Comparison of ENCODE assay signal across 9 mouse cellular contexts in the genomic region with DNA sequence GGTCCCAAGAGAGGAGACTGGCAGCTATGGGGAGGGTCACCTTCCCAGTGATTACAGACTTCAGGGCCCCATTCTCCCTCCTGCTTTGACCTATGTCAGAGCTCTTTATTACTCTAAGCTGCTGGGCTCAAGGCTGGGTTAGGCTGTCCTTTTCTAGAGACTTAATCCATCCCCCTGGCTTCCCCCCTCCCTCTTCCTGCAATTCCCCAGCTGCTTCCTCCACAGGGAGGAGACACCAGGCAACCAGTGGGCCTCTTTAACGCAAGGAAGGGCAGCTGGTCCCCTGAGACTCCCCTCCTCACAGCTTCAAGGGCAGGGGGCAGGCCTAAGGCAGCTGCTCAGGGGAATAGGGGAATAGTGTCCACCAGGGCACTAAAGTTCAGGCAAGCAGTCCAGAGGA. TPM values are rescaled to one million over a fixed set of nuclear protein-coding genes. Genes with fewer than 3 reads are reported as not detected.
DNase-seq lines count a peak whose midpoint lies in the region.
"Had no signal": no experiment of that assay in that cellular context is flagged by ENCODE, and none has a peak within 500 bp of the region (broad histone marks: within the 10 kb centered on the region; RNA-seq: fewer than 3 reads in every experiment).

No protein-coding gene starts in this region.

- peak; percentile 36 for DNase-seq in kidney, adult 9 months
- DNase-seq in kidney, adult 18-20 months: no peak
- peak; percentile 64 for DNase-seq in heart, adult 8-10 months (ENCODE audit: low spot score)
- DNase-seq in kidney, postnatal 10 days: peak; percentile 79
- peak; percentile 85 for DNase-seq in retina, adult 2 months (ENCODE audit: low read depth, low spot score)
- no peak for DNase-seq in yolk sac, embryonic 10.5 days (ENCODE audit: low spot score)
- DNase-seq in frontal cortex, postnatal 10 days (ENCODE audit: low spot score in 2 of 2): no peak
- DNase-seq in ovary, adult 18-20 months (ENCODE audit: low spot score): no peak
- DNase-seq: liver, embryonic 13.5 days had no signal

RNA-seq across cellular contexts. Expression of a gene that starts 1.9 kb away (rescaled TPM):
- total RNA-seq in heart, adult 8-10 months (2022): 10 to 100 TPM; 16.5 to 24.0 (median 20.5) TPM

RNA-seq across cellular contexts. Expression of a gene that starts 34.9 kb away (rescaled TPM):
- total RNA-seq in heart, adult 8-10 months (2022): 1 to 10 TPM; 2.2 to 3.2 (median 2.9) TPM

RNA-seq across cellular contexts. Expression of a gene that starts 49.4 kb away (rescaled TPM):
- total RNA-seq in heart, adult 8-10 months (2022): 10 to 100 TPM; 15.1 to 19.7 (median 18.9) TPM

RNA-seq across cellular contexts. Expression of a gene that starts 58.0 kb away (rescaled TPM):
- total RNA-seq in heart, adult 8-10 months (2022): 1 to 10 TPM; 3.7 to 6.7 (median 6.1) TPM

Comparison
In these comparisons a context has a peak if more than half of its experiments do, and no peak if none do; other contexts are left out.
1. DNase-seq: peak in kidney, adult 9 months (single experiment), heart, adult 8-10 months (single experiment), kidney, postnatal 10 days (single experiment) and retina, adult 2 months (single experiment); none in kidney, adult 18-20 months (single experiment), yolk sac, embryonic 10.5 days (single experiment), frontal cortex, postnatal 10 days (0 of 2) and ovary, adult 18-20 months (single experiment).